Mouse (Mus musculus): Measurements from ENCODE around the gene Lpp.

DNA sequence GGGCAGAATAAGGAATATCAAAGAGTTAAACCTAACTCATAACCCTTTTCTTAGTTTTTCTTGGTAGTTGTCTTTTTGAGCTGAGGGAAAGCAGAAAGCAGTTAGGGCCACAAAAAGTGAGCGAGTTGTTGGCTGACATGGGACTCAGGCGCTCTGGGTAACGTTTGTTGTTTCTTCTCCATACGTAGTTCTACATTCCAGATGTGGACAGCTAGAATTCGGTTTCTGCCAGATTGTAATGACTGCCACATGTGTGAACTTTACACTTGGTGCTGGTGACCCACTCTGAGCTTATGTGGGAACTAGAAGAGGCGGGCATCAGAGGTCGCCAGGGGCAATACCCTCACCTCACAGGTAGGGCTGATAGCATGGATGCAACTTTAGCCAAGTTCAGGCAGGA lies 172.0 kb downstream of the Lpp start:
- TF ChIP-seq CTCF (IDR thresholded peaks at IDR 0.05; ENCODE audit: insufficient read depth, low read depth, low read length) (no peak), POLR2A (IDR thresholded peaks at IDR 0.05; ENCODE audit: insufficient read depth, low read depth, low read length) (no peak)
